Mouse (Mus musculus): ENCODE results near the gene Hhipl1.

Gene Hhipl1

GRCm38 (mm10) chr12:108312432-108312851 lies 6.4 kb downstream of the Hhipl1 start:
- no peak for DNase-seq (ENCODE audit: low read depth, low spot score)

GRCm38 (mm10) chr12:108313244-108313772 lies 7.2 kb downstream of the Hhipl1 start:
- DNase-seq (ENCODE audit: low read depth, low spot score): no peak

GRCm38 (mm10) chr12:108315818-108316217 lies 9.7 kb downstream of the Hhipl1 start:
- no peak for DNase-seq (ENCODE audit: low read depth, low spot score)

GRCm38 (mm10) chr12:108316655-108317054 lies 10.6 kb downstream of the Hhipl1 start:
- no peak for DNase-seq (ENCODE audit: low read depth, low spot score)

GRCm38 (mm10) chr12:108317201-108317738 lies 11.2 kb downstream of the Hhipl1 start:
- DNase-seq (ENCODE audit: low read depth, low spot score): no peak

- DNase-seq (ENCODE audit: low read depth, low spot score): no peak
These were observed 11.9 kb downstream of the Hhipl1 start for GRCm38 (mm10) chr12:108317826-108318430.

GRCm38 (mm10) chr12:108318499-108318898 lies 12.4 kb downstream of the Hhipl1 start:
- no peak for DNase-seq (ENCODE audit: low read depth, low spot score)

GRCm38 (mm10) chr12:108320096-108320495 lies 14.0 kb downstream of the Hhipl1 start:
- DNase-seq (ENCODE audit: low read depth, low spot score): no peak

- DNase-seq (ENCODE audit: low read depth, low spot score): no peak
These were observed 20.3 kb downstream of the Hhipl1 start for GRCm38 (mm10) chr12:108326401-108326800.

GRCm38 (mm10) chr12:108327889-108328491 lies 21.9 kb downstream of the Hhipl1 start:
- DNase-seq (ENCODE audit: low read depth, low spot score): peak; percentile 5

- DNase-seq (ENCODE audit: low read depth, low spot score): peak; percentile 69
These were observed 27.0 kb downstream of the Hhipl1 start for GRCm38 (mm10) chr12:108333056-108333455.

GRCm38 (mm10) chr12:108333481-108333882 lies 27.4 kb downstream of the Hhipl1 start:
- no peak for DNase-seq (ENCODE audit: low read depth, low spot score)

- peak; percentile 93 for DNase-seq (ENCODE audit: low read depth, low spot score)
These were observed 27.9 kb downstream of the Hhipl1 start, which contains the start of gene Cyp46a1 for GRCm38 (mm10) chr12:108333895-108334445. TSS of gene Cyp46a1 (plus strand) at chr12:108334381.

GRCm38 (mm10) chr12:108334529-108334928 lies 28.5 kb downstream of the Hhipl1 start:
- DNase-seq (ENCODE audit: low read depth, low spot score): no peak

- peak; percentile 42 for DNase-seq (ENCODE audit: low read depth, low spot score)
These were observed 32.6 kb downstream of the Hhipl1 start for GRCm38 (mm10) chr12:108338572-108339190.

GRCm38 (mm10) chr12:108348151-108348550 lies 42.1 kb downstream of the Hhipl1 start:
- DNase-seq (ENCODE audit: low read depth, low spot score): no peak

GRCm38 (mm10) chr12:108349026-108349425 lies 43.0 kb downstream of the Hhipl1 start:
- DNase-seq (ENCODE audit: low read depth, low spot score): no peak

GRCm38 (mm10) chr12:108350931-108351330 lies 44.9 kb downstream of the Hhipl1 start:
- DNase-seq (ENCODE audit: low read depth, low spot score): no peak

- DNase-seq (ENCODE audit: low read depth, low spot score): no peak
These were observed 46.5 kb downstream of the Hhipl1 start for GRCm38 (mm10) chr12:108352371-108353136.

- DNase-seq (ENCODE audit: low read depth, low spot score): no peak
These were observed 48.2 kb downstream of the Hhipl1 start for GRCm38 (mm10) chr12:108354284-108354683.

GRCm38 (mm10) chr12:108355271-108355670 lies 49.2 kb downstream of the Hhipl1 start:
- DNase-seq (ENCODE audit: low read depth, low spot score): no peak

Data from CD4-positive helper T cell, adult 2 months (primary cell).